Mouse (Mus musculus): ENCODE results near the gene Hs6st3.
A peak's percentile ranks its signal among the peaks of the same experiment; 100 is the strongest.
"Not testable (repeated sequence)": the region's sequence is repeated elsewhere in the genome, so short reads cannot be mapped to it uniquely, and the experiment has no call there.

The Hs6st3 gene

DNA sequence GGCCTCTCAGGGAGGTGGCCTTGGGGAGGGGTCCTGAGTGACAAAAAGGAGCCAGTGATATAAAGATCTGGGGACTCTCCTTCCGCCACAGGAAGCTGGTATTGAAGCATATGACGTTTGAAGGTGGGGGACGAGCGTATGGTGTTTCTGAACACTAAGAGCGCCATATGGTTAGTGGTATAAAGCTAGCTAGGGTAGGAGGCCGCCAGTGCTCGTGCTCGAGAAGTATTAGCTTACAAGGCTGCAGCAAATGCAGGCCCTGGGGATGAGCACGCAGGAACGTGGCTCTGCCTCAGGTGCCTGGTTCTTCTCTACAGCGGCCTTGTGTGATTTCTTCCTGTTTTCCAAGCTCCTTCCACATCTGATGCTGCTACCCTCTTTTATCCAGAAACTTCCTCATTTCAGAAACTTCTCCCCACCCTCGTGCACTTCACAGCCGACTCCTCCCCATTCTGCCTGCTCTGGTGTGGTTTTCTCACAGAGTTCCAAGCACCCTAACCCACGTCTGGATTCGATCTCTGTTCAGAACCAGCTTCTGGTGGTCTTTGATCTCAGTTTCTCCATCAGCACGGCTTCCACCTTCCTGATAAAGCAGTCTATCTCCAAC is 110.0 kb downstream of the Hs6st3 start:
- no peak for DNase-seq (ENCODE audit: low read depth)

GRCm38 (mm10) chr14:119250353-119250752 is 112.2 kb downstream of the Hs6st3 start:
- DNase-seq (ENCODE audit: low read depth) = no peak

GRCm38 (mm10) chr14:119255396-119255795 is 117.3 kb downstream of the Hs6st3 start:
- no peak for DNase-seq (ENCODE audit: low read depth)

DNA sequence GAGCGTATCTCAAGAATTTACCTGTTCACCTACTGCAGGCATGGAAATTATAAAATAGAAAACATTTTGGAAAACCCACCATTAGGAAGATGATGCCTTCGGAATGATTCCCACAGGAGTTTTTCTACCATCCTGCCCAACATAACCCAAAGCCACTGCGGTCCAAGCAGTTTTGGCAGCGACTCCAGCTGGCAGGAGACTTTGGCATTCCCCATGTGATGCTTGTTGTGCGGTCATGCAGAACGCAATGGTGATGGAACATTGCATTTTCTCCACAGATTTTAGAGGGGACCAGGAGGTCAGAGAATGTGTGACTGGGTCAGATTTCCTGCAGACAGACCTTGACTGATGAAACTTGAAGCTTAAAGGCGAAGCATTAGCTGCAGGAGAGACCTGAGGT is 118.9 kb downstream of the Hs6st3 start:
- no peak for DNase-seq (ENCODE audit: low read depth)

GRCm38 (mm10) chr14:119260176-119260962 is 122.2 kb downstream of the Hs6st3 start:
- no peak for DNase-seq (ENCODE audit: low read depth)

DNA sequence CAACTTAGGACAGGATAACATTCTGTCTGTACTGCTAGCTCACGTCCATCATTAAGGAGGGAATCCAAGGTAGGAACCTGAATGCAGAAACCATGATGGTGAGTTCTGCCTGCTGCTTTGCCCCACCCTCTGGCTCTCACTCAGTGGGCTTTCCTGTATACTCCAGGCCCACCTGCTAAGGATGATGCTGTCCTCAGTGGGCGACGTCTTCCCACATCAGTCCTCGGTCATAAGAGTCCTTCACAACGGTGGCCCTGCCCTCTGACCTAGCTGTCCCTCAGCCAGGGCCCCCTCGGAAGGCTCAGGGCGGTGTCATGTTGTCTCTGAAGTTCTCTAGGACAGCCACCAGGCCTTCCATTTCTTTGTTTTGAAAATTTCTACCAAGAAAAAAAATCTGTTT is 128.2 kb downstream of the Hs6st3 start:
- no peak for DNase-seq (ENCODE audit: low read depth)

DNA sequence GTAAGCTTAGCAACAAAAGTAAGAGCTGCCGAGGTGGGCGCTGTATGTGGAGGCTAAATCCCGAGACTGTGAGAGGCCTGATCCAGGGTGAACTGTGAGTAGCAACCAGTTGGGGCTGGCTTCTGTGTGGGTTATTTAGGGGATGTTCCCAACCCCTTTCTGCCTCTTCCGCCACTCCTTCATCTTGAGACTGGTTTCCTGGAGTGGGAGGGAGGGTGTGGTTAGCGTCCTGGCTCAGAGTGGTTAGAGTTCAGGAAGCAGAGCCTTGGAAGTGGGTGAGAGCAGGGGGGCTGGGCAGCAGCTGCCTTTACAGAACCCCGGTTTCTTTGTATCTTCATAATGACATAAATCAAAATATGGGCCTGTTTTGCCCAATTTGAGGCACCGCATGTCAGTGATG is 134.9 kb downstream of the Hs6st3 start:
- no peak for DNase-seq (ENCODE audit: low read depth)

GRCm38 (mm10) chr14:119278156-119278555 is 140.0 kb downstream of the Hs6st3 start:
- DNase-seq (ENCODE audit: low read depth) = not testable (repeated sequence)

DNA sequence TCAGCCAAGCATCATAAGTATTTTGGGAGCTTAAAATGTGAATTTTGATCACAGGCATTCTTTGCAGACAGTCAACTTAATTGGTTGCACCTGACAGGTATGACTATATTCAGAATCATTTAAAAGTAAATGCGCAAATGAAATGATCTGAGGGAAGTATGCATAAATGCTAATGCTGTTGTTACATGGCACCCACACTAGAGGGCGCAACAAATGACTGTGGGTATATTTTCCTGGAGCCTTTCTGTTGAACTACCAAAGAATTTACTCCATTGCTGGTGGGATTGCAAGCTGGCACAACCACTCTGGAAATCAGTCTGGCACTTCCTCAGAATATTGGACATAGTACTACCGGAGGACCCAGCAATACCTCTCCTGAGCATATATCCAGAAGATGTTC is 145.8 kb downstream of the Hs6st3 start:
- peak; percentile 1 for DNase-seq (ENCODE audit: low read depth)

- DNase-seq (ENCODE audit: low read depth) = no peak
Measured at GRCm38 (mm10) chr14:119289668-119290067, 151.5 kb downstream of the Hs6st3 start.

GRCm38 (mm10) chr14:119294071-119294470 is 155.9 kb downstream of the Hs6st3 start:
- DNase-seq (ENCODE audit: low read depth) = no peak

DNA sequence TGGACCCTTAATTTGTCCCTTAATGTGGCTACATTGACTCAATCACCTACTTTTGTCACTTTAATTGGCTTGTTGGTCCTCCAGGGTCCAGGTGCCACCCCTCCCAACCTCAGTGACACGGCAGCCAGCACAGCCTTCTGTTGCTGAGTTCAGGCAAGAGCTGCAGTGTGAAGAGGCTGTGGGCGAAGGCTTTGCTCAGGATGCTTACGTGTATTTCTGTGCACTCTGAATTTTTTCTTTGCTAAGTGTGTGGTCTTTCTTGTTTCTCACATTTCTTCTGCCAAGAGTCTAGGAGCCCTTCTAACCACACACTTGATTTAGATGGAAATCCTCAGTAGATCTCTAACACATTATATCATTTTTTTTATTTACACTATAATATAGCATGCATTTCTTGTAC is 168.3 kb downstream of the Hs6st3 start:
- no peak for DNase-seq (ENCODE audit: low read depth)

DNA sequence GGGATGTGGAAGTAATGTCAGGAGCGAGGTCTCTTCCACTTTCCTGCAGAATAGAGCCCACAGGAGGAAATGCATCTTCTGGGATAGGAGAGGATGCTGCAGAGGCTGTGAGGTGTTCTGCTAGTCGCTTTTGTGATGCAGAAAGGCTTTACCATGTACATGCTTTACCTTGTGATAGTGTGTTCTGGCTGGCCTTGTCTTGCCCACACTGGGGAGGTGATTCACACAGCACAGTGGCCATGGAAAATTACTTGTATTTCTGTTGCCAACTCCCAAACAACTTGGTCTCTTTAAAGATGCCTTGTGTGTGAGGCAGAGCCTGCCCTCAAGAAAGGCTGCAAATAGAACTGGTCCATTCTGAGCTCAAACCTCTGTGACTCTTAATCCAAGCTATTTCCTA is 180.2 kb downstream of the Hs6st3 start:
- no peak for DNase-seq (ENCODE audit: low read depth)

DNA sequence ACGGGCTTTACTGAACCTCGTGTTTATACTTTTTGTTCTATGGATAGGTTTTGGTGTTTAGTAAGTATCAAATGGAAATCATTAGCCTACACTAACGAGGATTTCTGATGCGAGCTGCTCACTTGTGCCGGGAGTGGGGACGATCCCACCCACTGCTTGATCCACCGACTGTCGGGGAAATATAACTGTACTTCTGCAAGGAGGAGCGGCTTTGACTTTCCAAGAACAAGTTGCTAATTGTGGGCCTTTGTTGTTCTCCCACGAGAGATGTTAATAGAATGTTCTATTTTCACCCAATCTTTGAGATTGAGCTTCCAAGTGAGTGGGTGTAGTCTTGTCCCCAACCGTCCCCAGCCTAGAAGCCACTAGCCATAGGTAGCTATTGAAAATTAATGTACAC is 209.1 kb downstream of the Hs6st3 start:
- no peak for DNase-seq (ENCODE audit: low read depth)

DNA sequence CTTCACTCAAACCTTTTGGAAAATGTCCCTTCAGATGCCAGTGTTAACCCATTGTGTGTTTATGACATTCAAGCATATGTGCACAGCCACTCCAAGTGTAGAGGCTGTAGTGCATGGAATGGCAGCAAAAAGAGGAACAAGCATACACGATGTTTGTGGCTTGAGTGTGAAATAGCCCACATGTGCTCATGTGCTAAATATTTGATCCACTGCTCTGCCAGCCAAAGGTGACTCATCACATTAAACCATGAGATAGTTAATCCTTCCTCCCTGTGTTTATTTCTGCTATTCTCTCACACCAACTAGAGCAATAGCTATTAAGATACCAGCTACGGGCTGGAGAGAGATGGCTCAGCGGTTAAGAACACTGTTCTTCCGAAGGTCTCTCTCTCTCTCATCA is 223.3 kb downstream of the Hs6st3 start:
- DNase-seq (ENCODE audit: low read depth) = no peak

DNA sequence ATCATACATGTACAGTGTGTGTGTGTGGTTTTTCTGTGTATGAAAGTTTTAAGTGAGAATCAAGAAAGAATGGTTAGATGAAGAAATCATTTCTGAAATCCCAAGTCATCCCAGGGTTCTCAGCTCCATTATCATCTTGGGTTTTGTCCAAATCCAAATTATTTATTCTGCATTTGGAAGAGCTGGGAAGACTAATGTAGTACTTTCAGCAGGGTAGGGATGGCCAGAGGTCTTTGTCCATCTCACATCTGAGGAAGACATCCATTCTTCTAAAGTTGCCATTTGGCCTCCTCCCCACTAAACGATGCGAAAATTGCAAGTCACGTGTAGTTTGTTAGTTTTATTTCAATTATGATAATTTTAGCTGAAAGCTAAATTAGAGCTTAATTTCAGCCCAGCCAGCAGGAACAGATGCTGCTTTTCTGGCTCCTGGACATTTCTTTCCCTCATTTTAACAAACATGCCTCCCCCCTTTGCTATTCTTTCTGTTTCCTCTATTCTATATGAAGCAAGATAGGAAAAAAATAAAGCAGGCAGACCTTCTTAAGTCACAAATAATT is 229.8 kb downstream of the Hs6st3 start:
- DNase-seq (ENCODE audit: low read depth) = no peak

DNA sequence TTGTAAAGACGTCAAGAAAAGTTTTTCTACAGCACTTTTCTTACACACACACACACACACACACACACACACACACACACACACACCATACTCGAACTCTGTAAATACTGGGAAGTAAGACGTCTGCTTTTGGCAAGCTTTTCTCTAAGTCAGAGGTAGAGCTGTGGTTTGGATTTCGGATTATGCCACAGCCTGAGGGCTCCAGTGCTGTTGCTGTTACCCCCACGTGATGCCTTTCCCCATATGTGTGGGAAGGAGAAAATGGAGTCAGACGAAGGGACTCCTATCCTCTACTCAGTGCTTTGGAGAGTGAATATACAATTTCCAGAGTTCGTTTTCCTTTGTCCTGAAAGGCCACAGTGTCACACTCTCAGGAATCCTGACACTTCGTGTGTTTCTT is 231.1 kb downstream of the Hs6st3 start:
- DNase-seq (ENCODE audit: low read depth) = no peak

GRCm38 (mm10) chr14:119370013-119370412 is 231.9 kb downstream of the Hs6st3 start:
- DNase-seq (ENCODE audit: low read depth) = no peak

GRCm38 (mm10) chr14:119379303-119379702 is 241.2 kb downstream of the Hs6st3 start:
- DNase-seq (ENCODE audit: low read depth) = no peak

GRCm38 (mm10) chr14:119401618-119402017 is 263.5 kb downstream of the Hs6st3 start:
- DNase-seq (ENCODE audit: low read depth) = no peak

- DNase-seq (ENCODE audit: low read depth) = no peak
Measured at GRCm38 (mm10) chr14:119409334-119410050, 271.4 kb downstream of the Hs6st3 start.

GRCm38 (mm10) chr14:119422894-119423293 is 284.8 kb downstream of the Hs6st3 start:
- no peak for DNase-seq (ENCODE audit: low read depth)

DNA sequence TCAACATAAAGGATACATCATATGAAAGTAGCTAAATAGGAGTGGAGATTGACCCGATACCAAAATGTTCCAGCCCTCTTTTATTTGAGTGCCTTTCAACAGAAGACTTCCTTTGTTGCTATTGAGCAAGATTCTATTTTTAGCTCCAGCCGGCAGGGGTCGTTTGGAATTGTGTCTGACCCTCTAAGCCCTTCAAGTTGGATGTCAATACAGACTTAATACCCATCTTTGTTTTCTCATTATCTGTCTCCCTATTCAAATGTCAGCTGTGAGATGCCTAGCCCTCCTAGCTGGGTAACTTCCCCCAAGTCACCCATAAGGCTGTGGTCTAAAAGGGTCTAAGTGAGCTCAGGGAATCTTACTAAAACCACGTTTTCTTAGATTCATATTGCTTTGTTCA is 312.3 kb downstream of the Hs6st3 start:
- no peak for DNase-seq (ENCODE audit: low read depth)
